Mouse (Mus musculus) megakaryocyte progenitor cell, adult 5-6 weeks (primary cell): ENCODE measurements around the gene Fhl4. TPM values are rescaled to one million over a fixed set of nuclear protein-coding genes. Genes with fewer than 3 reads are reported as not detected.

Experiments used
- ATAC-seq: replicated peaks from 2 replicates; pipeline ENCODE4 v1.8.0; 2016; ENCODE audit warnings: mild to moderate bottlenecking, moderate TSS enrichment, inconsistent platforms; ENCODE audit not compliant: poor library complexity
- total RNA-seq, 2 experiments: library from RNA; stranded (forward) in 1 of 2; stranded (reverse) in 1 of 2; fragments of 157-497, 149-512 nt in 1 of 2; fragments of 200-1000 nt in 1 of 2; gene quantifications; 2 replicates each; pipeline versions ENCODE4 v1.2.3 to v1.2.4; 2015 to 2017

Fhl4 gene
- total RNA-seq (2015) (0.10 and 0.29 TPM in 2 replicates), total RNA-seq (2017) (1.4 TPM in 1 of 2 replicates, not detected in the other)

DNA sequence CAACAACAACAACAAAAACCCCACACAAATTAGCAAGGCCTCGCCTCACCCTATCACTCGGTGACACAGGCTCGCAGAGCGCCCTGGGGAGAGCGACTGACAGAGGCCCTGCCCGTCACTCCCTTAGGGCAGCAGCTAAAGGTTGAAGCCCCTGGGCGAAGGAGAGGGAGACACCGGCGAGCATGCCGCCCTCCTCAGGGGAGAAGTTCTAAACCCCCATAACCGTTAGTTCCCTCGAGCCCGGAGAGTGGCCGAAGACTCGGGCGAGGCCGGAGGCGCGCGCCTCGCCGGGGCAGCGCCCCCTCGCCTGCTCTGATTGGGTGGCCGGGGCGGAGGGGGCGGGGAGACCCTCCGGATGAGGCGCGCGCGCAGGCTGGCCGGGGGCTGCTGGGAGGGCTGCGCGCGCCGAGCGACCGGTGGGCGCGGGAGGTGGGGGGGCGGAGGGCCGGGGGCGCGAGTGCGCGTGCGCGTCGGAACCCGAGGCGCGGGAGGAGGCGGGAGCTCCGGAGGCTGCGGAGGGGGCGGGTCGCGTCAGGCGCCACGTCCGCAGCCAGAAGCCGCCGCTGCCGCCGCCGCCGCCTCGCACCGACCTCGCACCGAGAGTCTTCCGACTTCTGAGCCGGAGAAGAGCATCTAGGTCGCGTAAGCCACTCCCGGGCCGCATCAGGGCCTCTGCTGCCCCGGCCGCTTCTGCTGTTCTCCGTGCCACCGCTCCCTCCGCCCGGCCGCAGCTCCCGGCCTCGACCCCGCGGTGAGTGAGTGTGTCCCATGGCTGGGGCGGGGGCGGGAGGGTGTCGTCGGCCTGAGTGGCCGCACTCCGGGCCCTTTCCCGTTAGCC lies at the start of gene Fhl4, which contains the start of gene Tmem263:
Fhl4 (minus strand) TSS at position 249 of the 838 bp plus-strand sequence.
Tmem263 (plus strand) TSS at position 381 of the 838 bp plus-strand sequence.
- peak; percentile 83 for ATAC-seq

DNA sequence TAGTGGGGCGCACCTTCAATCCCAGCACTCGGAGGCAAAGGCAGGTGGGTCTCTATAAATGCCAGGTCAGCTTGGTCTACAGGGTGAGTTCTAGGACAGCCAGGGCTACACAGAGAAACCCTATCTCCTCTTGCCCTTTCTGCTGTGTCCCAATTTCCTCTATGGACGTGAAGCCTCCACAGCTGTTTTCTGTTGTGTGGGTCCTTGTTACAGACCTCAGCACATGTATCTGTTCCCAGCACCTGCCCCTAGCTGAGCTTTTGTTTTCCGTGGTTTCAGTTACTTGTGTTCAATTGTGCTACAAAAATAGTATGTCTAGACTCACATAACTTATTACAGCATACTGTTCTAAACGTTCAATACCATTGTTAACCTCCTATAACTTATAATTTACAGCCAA lies 46.9 kb upstream of the Fhl4 start:
- no peak for ATAC-seq

DNA sequence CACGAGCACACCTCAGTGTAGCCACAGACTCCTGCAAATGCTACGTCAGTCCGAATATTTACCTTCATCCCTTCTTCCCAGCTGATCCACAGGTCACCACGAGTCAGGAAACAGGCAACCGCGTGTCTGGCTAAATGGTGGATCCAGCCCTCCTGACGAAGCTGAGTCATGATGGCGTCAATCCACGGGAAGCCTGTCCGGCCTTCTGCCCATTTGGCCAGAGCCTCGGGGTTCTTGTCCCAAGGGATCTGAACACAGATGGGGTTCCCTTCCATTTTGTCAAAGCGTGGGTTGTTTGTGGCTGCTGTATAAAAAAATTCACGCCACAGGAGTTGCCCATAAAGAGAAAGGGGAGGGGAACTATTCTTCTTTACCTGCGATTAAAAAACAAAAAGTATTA lies 44.0 kb upstream of the Fhl4 start:
- ATAC-seq = no peak

DNA sequence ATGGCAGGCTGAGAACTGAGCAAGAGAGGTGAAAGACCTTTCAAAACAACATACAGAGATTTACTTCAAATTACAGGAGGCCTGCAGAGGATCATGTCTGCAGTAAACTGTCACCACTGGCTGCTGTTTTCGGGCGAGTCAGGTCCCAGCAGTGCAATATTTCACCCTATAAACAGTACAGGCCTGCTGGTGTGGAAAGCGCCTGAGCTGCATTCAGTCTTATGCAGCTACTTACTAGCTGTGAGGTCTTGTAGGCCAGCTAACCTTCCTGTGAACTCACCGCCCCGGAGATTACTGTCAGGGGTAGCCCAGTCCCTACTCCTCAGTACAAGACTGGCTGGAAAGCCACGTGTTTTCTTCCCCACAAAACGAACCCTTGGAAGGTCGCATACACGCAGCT lies 39.2 kb upstream of the Fhl4 start:
- no peak for ATAC-seq

DNA sequence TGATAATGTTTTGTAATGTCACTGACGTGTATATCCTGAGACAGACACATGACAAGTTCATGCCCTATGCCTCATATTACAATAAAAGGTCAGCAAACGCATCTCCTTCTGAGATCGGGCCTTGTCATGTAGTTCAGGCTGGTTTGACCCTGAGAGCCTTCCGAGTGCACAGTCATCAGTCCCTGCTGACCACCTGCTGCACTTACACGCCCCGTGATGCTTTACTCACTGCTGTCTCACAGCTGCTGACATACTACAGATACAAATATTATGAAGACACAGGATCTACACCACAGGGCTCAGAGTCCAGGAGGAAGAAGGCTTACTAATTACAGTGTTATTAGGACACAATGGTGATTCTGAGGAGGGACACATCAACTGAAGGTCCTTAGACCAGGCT lies 34.3 kb upstream of the Fhl4 start:
- ATAC-seq = no peak

DNA sequence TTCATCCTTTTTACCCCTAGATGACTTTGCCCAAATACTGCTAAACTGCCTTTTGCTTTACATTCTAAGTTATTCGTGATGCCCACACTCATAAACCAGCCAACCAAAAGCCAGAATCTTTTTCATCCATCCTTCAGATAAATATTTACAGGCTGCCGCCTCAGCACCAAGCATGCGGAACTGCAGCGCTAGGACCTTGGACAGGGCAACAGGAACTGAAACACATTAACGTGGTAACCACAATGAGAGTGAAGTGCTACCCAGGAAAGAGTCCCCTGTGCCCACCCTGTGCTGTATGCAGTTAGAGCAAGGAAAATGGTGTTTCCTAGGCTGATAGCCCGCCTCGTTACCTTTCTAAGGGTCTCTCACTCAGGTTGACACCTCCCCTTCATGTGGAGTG lies 26.2 kb upstream of the Fhl4 start:
- peak; percentile 77 for ATAC-seq

DNA sequence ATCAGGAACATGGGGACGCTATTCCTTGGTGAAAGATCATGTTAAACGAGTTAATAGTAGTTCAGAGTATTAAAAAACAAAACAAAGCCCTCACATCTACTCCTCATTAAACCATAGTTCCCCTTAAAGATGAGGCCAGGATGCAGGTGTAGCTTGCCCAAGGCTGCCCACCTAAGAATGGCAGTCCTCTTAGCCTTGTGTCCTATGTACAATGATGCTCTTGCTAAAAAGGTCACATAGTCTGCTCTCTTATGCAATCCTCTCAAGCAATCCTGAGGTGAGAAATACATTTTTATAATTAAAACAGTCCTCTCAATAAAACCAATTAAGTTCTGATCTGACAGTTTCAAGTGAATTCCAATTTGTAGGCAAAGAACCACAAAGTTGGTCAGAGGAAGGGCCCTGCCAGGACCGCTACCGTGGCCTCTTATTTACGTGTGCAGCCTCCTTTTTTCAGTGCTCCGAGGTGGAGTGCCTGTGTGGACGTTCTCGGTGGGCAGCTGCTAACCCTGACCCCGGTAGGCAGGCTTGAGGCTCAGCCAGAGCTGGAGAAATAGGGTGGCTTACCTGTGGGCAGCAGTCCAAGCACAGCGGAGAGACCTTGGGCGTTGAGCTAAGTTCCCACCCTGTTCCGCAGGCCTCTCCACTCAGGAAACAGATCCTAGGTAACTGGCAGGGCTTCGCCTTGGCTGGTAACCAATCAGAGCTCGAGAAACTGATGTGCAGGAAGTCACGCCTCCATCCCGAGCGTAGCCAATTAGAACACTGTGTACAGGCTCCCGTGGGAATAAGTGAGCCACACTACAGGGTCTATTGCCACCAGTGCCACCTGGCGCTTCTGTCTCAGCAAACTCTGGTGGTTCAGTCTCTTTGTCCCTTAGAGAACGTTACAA lies 25.3 kb upstream of the Fhl4 start, which contains the start of gene Mterf2:
Mterf2 (minus strand) TSS at position 633 of the 893 bp plus-strand sequence.
- peak; percentile 98 for ATAC-seq

DNA sequence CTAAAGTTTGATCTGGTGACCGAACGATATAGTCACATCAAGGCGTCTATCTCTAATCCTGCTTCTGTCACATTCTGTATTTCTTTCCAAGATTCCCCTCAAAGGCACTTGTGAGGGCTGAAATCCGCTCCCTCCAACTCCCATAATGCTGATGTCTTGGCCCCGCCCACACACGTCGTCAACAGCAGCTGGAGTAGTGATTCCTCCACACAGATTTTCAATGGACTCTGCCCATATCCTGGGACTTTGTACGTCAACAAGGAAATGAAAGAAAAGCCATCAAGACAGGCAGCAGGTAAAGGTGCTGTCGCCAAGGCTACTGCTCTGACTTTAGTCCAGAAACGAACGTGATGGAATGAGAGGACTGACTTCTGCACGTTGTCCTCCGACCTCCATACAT lies 22.9 kb upstream of the Fhl4 start:
- no peak for ATAC-seq

DNA sequence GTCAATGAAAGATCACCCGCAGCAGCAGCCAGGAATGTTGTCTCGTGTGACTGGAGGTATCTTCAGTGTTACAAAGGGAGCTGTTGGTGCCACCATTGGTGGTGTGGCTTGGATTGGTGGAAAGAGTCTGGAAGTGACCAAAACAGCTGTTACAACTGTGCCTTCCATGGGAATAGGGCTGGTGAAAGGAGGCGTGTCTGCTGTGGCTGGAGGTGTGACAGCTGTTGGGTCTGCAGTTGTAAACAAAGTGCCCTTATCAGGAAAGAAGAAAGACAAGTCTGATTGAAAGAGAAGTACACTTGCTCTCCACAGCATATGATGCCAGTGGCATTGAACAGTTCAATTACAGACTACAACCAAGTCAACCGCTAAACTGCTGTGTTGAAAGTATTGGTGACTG lies 12.1 kb upstream of the Fhl4 start:
- ATAC-seq = no peak

DNA sequence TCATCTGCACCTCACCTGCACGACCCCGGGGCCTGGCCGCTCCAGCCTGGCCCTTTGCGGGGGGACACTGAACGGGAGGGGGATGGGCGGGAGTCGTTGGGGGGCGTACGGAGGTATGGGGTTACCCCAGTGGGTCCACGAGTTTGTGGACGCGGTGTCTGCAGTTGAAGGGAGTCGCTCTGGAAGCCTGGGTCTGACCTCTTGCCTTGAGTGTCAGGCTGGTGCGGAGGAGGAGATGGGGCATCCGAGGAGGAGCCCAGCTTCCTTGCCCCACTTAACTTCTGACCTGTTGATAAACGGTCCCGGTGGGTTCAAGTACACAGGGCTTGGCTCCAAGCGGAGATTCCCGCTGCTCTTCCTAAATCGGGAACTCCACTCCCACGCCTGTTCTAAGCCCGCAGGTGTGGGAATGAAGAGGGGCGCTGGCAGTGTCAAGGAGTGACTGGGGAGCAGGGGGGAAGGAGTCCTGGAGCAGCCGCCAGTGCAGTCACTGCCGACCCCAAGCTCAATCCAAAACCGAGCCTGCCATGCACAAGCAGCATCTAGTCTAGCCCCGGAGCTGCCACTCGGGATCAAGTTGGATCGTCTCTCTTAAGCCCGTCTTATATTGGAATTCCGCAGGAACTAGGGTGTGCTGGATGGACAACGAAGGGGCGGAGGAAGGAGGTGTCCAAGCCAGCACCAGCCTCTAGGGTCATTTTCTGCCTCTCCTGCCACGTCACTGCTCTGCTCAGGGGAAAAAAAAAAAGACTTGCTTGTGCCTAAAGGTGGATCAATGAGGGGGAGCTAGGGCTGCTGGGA lies 990 bp upstream of the Fhl4 start:
- ATAC-seq = peak; percentile 20

DNA sequence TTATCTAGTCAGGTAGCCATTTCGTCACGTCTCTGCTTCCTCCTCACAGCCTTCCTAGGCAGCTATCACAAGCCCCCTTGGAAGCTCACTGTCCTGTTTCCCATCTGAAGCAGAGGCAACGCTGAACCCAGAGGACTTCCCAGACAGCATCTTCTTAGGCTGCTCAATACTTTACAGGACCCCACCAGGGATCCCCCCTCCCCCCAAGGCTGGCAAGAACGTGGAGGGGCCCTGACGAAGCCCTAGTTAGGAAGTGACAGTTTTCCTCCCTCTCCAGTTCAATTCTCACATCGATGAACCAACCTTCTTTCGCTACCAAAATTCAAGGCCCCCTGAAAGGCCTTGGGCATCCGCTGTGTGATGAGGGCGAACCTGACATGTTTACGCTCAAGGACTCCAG lies 454 bp downstream of the Fhl4 start:
- ATAC-seq = no peak; the same call in none of the 2 replicates

DNA sequence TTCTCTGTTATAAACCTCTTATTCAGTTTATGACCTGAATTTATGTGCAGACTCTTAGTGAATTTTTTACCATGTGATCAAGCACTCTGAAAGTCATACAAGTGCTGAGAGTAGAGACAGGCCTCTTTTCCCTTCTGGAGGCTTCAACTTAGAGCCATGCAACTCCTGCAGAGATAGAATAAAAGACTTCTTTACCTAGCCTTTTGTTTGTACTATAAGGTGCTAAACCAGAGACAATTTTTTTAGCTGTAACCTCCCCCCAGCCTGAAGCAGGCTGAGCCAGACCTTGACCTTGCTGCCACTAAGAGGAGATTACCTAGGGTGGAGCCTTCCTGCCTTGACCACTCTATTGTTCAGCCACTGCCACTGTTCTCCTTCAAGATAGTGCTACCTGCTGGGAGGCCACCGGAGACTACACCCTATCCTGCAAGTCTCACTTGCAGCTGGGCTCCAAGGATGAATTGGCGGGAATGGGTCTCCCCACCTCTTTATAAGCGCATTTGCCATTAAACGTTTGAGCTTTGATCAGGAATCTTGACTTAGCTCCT lies 30.6 kb downstream of the Fhl4 start:
- no peak for ATAC-seq

DNA sequence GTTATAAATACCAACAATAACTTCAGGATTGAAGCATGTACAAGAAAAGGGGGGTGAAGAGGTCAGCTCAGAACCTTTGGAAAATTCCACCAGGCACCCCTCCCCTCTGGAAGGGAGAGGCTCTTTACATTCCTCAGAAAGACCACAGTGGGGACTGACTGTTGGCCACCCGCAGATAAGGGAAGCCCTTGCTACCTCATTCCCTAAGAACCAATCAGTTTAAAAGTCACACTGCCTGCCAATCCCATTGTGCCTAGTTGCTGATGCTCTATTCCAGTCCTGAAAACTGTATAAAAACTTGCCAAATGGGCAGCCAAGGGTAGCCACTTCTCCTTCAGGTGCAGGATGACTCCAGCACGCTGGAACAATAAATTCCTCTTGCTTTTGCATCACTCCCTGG lies 47.4 kb downstream of the Fhl4 start:
- no peak for ATAC-seq

DNA sequence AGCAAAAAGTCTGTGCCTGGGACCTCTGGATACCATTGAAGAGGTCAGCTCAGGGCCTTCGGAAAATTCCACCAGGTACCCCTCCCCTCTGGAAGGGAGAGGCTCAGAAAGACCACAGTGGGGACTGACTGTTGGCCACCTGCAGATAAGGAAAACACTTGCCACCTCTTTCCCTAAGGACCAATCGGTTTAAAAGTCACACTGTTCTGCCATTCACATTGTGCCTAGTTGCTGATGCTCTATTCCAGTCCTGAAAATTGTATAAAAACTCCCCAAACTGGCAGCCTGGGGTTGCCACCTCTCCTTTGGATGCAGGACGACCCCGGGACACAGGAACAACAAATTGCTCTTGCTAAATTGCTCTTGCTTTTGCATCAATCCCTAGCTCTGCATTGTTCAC lies 49.8 kb downstream of the Fhl4 start:
- ATAC-seq = no peak

DNA sequence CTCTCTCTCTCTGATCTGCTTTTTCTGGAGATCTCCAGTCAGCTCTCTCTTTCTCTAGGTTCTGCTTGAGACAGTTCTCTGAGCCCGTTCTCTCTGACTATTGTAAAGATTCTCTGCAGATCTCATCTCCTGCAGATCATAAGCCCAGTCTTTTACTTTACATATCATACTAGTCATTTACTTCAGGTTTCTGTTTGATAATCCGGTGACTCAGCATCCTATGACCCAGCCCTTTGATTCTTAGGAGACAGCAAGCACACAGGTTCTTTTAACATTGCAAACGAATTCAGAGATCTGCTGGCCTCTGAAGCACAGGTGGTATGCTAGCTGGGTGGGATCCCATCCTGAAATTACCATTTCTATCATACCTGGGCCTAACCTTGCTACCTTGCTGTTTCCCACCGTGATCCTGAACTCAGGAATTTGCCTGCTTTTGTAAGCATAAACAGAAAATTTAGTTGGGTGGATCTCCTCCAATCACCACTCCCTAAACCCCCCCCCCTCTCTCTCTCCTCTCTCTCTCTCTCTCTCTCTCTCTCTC lies 51.6 kb downstream of the Fhl4 start:
- no peak for ATAC-seq

DNA sequence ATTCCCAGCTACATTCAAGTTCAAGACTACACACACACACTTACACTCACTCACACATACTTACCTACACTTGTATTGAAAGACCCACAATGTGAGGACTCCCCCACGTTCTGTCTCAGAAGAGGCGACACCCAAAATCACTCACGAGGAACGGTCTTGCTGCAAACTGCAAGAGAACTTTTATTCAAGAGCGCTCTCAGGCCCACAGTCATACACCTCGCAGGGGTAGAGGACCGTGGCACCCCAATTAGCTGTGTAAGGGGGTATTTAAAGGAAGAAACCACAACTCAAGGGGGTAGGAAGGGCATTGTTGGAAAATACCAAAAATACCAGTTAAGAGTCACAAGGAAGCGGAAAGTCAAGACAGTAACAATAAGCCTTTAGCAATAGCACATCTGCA lies 54.3 kb downstream of the Fhl4 start:
- ATAC-seq = no peak

DNA sequence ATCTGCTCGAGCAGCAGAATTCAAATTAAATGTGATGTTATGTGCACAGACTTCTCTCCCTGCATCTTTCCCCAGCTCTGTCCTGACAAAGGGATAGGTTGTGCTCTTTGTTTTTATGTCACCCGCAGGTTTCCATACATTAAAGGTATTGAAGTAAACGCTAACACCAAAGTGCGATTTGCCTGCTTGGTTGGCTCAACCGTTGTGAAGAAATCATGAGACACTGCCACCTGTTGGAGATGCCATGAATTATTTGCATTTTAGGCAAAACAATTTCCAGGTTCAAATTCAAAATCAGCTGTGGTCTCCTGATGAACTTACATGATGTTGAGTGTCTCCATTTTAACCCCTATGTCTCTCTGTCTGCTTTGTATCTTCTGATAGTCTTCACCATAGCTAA lies 55.7 kb downstream of the Fhl4 start:
- ATAC-seq = peak; percentile 71
